Mouse (Mus musculus) brown adipose tissue, adult 24 weeks (tissue): ENCODE measurements around the gene Ephb2. TPM values are rescaled to one million over a fixed set of nuclear protein-coding genes. Genes with fewer than 3 reads are reported as not detected.

Experiments used
- H3K27ac ChIP-seq: fragments of 200-500 bp; replicated peaks from 2 replicates; pipeline ENCODE4 v1.5.1; 2012; ENCODE audit warnings: low read depth, mild to moderate bottlenecking, low read length
- H3K4me1 ChIP-seq: fragments of 200-500 bp; 2 replicates; pipeline ENCODE4 v1.6.1; 2012; ENCODE audit warnings: low read length, mixed read lengths; ENCODE audit not compliant: control insufficient read depth, insufficient read depth, insufficient read length
- H3K4me3 ChIP-seq: fragments of 200-500 bp; 2 replicates; pipeline ENCODE4 v1.5.1; 2012; ENCODE audit warnings: low read depth, mild to moderate bottlenecking, low read length, moderate library complexity; ENCODE audit not compliant: insufficient read depth
- polyA plus RNA-seq: library from polyadenylated mRNA; stranded (reverse); fragments of >200 nt; gene quantifications from 2 replicates; pipeline ENCODE4 v1.2.4, GENCODE M21; 2012; ENCODE audit not compliant: missing spikeins, insufficient read depth, insufficient read length

The Ephb2 gene
- polyA plus RNA-seq: 1.4 and 1.5 TPM in 2 replicates

DNA sequence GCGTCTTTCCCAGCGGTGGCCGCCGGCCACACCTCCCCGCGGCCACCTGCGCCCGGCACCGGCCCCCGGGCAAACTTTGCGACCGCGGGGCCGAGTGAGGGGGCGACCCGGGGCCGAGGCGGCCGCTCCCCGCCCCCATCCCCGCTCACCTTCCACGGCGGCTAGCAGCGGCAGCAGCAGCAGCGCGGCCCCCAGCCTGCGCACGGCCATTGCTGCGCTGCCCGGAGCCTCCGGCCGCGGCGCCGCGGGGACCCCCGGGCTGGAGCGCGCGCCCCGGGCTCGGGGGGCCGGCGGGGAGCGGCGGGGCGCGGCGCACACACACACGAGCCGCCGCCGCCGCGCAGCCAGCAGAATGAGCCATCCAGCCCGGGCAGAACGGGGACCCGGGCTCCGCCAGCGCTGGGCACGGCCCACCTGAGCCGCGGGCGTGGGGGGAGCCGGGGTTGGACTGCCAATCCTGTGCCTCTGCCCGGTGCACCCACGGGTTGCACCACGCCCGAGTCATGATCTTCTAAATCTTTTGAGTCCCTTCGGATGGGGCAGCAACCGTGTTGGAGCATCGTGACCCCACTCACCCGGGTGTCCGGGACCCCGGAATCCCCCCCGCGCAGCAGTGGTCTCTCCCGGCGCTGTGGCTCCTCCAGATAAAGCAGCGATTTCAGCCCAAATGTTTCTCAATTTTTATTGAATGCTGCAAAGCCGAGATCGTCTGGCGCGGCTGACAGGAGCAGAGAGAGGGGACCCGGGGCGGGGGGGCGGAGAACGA is at the start of gene Ephb2:
Gene Ephb2 (minus strand): TSS at position 368 of the 766 bp plus-strand sequence.
- peak within 1 kb of the TSS; percentile 57 for H3K4me3 ChIP-seq
- H3K4me1 ChIP-seq: no peaks in the 10 kb centered on the region
- peak within 1 kb of the TSS; percentile 84 for H3K27ac ChIP-seq

DNA sequence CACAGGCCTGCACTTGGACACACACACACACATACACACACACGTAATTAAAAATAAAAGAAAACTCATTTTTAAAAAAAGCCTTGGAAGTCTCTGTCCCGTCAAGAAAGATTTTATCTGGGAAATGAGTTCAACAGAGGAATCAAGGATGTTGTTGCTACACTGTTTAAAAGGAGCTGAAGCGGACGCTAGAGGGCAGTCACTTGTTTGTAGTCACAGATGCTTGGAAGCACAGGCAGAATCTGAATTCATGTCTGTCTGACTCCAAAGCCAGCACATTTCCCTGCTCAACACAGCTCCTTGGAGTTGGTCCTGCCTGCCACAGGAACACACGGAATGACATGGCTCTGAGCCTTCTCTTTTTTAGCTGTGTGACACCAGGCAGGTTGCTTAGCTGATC is 42.8 kb upstream of the Ephb2 start:
- Histone ChIP-seq H3K4me3 (no peak overlapping the region), H3K4me1 (no peaks in the 10 kb centered on the region), H3K27ac (no peak overlapping the region)

DNA sequence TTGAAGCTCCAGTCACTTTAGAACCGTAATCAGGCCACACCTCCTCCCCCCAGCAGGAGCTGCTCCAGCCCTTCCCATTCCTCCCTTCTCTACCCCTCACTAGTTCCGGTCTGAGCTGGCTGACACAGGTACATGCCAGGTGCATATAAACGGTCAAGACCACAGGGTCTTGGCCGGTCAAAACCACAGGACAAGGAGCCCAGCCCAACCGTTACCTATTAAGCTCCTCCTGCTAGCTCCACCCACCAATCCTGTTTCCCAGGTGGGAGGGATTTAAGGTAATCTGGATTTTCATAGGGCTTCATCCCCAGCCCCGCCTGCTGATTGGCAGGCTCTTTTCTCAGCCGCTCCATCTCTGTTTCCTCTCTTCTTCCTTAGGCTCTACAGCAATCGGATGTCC is 42.4 kb upstream of the Ephb2 start:
- no peak overlapping the region for H3K27ac ChIP-seq
- no peak overlapping the region for H3K4me3 ChIP-seq
- no peaks in the 10 kb centered on the region for H3K4me1 ChIP-seq

DNA sequence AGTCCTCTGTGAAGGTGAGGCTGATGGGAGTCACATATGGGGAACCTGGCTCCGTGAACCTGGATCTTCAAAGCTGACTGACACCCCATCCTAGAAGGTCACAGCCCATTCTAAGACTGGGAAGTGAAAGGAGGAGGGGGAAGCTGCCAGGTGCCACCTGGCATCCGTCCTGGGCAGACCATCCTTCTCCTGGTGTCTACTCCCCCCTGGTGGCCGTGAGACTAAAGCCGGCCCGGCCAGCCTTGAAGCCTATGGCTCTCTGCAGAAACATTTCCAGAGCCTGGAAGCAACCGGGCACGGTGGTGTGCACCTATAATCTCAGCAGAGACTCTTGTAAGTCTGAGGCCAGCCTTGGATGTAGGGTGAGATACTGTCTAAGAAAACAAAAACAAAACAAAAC is 41.2 kb upstream of the Ephb2 start:
- Histone ChIP-seq H3K4me3 (no peak overlapping the region), H3K27ac (no peak overlapping the region), H3K4me1 (no peaks in the 10 kb centered on the region)

DNA sequence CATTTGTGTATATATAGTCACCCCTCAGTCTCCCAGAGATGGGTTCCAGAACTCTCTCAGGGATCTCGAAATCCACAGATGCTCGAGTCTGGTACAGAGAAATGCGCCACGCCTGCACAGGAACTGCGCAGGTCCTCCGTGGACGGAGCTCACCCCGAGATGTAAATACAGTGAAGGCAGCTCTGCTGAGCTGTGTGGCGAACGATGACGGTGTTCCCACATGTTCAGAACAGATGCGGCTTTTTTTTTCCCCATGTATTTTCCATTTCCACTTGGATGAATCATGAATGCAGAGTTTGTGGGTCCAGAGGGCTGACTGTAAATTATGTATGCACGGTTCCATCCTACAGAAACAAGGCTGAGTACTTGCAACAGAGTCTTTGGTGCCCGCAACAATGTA is 39.2 kb upstream of the Ephb2 start:
- H3K4me3 ChIP-seq: no peak overlapping the region
- H3K27ac ChIP-seq: no peak overlapping the region
- no peaks in the 10 kb centered on the region for H3K4me1 ChIP-seq

DNA sequence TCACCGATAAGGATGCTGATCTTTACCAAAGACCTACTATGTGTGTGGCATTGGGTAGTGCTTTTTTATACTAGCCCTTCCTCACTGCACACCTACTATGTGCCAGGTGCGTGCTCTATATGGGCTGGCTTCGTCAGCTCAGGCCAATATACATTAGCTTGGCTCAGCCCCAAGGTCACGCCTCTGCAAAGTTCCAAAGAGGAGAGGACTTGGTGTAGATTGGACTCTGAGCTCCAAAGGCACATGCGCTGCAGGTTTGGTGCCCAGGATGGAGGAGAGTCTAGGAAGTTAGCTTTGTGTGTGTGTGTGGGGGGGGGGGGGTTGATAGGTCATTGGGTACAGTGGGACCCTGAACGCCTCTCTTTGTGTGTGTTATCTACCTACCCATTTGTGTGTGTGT is 32.6 kb upstream of the Ephb2 start:
- no peaks in the 10 kb centered on the region for H3K4me1 ChIP-seq
- H3K27ac ChIP-seq: no peak overlapping the region
- no peak overlapping the region for H3K4me3 ChIP-seq

DNA sequence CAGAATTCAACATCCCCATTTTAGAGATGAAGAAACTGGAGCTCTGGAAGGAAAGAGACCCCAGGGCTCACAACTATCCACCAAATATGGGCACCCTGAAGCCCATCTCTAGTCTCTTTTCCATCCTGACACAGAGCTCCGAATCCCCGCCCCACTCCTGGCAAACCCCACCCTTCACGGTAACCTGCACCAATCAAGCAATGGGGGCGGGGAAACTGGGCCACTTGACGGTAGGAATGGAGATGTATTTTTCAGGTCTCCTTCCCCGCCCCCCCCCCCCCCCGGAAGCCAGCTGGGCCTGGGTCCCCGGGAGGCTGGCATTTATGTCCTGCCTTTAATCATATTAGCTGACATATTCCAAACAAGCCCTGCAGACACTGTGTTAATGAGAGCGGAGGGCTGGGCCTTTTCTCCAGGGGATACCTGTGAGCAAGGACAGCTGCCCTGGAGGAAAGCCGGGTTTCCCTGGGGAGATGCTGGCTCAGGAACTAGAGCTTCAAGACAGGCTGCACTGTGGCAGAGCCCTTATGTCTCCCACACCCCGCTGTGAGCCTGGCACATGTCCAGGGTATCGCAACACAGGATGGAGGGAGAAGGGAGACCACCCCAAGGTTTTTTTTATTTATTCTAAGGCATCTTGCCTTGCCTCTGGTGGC is 32.0 kb upstream of the Ephb2 start:
- Histone ChIP-seq H3K4me3 (no peak overlapping the region), H3K4me1 (no peaks in the 10 kb centered on the region)

DNA sequence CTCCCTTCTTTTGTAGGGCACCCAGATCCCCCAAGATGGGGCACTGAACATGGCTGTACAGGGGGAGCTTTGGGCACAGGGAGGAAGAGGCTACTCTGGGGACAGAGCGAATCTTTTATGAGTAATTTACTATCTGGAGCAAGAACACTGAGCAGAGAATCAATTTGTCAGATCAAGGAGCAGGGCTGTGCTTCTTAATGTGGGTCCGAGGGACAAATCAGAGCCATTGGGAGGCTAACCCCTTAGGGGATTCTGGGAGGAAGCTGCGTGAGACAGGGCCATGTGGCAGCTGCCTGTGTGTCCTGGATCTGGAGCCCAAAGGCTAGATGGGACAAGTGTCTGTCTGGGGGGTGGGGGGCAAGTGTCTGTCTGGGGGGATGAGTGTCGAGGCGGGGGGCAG is 29.7 kb upstream of the Ephb2 start:
- Histone ChIP-seq H3K27ac (no peak overlapping the region), H3K4me1 (no peaks in the 10 kb centered on the region), H3K4me3 (no peak overlapping the region)

More for the DNA sequence above, 32.0 kb upstream of the Ephb2 start:
- no peak overlapping the region for H3K27ac ChIP-seq

DNA sequence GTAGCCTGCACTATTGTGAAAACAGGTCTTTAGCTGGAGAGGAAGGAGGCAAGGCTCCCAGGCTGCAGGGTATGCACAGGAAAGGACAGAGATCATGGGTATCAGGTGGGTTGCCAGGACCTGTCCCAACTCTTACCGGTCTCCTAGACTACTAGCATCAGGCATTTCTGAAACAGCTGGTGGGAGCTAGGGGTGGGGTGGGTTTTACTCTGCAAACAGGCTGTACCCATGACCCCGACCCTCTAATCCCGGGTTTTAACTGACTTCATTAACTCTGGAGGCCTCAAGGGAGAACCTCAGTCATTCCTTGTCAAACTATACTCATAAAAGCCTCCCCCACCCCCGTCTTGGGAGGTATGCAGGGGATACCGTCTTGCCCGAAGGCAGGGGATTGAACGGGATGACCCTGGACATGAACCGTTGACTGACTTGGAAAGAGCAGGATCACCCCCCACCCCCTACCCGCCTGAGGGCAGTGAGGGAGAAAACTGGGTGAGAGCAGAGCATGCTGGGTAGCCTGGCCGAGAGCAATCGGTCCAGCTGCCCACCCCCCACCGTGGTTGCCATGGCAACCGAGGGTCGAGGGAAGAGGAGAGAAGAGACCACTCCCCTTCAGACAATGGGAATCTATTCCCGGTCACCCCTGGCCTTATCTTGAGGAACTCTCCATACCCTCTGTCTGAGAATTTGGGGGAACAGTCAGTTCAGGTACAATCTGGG is 29.1 kb upstream of the Ephb2 start:
- H3K4me1 ChIP-seq: no peaks in the 10 kb centered on the region
- H3K4me3 ChIP-seq: no peak overlapping the region
- no peak overlapping the region for H3K27ac ChIP-seq

DNA sequence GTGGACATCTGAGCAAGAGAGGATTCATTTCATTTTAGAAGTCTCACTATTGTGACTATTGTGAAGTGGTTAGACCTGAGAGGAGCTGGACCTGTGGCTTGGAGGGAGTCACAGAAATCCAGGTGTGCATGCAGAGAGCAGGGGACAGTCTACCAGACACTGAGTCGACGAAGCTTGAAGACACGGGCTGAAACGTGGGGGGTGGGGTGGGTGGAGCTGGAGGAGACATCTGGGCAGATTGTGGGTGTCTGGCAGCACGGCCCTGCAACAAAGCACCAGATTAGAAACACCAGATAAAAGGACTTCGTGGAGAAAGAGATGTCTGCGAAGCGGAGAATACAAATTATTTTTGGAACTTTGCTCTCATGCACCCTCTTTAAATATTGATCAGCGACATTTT is 27.7 kb upstream of the Ephb2 start:
- Histone ChIP-seq H3K4me1 (no peaks in the 10 kb centered on the region), H3K27ac (no peak overlapping the region), H3K4me3 (no peak overlapping the region)

DNA sequence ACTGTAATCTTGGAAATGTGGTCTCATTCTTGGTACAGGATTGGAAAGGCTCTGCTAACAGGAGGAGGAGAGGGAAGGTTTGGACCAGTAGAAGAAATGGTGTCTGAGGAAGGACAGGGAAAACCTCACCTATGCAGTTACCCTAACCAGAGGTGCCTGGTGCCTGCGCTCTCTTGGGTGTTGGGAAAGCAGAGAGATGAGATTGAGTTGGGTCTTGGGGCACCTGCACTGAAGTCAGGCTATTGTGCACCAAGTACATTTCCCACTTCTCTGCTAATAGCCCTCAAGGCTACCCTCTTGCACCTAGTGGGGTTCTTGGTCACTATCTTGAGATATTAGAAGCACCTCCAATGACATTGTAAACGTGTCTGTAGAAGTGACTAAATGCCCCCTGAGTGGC is 26.6 kb upstream of the Ephb2 start:
- Histone ChIP-seq H3K27ac (no peak overlapping the region), H3K4me1 (no peaks in the 10 kb centered on the region), H3K4me3 (no peak overlapping the region)

DNA sequence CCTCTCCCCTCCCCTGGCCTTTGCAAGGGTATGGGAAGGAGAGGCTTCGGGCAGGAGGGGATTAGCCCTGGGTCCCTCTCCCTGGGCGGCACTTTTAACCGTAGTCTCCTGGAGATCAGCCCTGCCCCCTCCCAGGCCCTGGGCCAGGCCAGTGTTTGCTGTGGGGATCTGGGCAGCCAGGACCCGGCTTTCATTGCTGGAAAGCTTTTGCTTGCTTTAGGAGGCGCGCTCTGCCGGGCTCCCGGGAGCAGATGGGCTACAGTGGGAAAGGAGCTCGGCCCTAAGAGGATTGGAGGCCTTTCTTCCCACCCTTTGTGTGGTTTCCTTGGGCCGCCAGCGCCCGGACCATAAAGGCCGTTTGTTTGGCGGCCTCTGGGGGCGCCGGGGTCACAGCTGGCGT is 26.0 kb upstream of the Ephb2 start:
- H3K27ac ChIP-seq: no peak overlapping the region
- no peaks in the 10 kb centered on the region for H3K4me1 ChIP-seq
- no peak overlapping the region for H3K4me3 ChIP-seq

DNA sequence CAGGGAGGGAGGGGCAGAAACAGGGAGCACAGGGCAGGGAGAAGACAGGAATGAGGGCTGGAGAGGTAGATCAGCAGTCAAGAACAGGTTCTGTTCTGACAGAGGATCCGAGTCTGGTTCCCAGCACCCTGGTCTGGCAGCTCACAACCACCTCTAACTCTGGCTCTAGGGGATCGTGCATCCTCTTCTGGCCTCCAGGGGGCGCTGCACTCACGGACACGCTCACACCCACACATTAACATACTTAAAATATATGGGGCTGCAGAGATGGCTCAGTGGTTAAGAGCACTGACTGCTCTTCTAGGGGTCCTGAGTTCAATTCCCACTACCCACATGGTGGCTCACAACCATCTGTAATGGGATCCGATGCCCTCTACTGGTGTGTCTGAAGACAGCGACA is 24.2 kb upstream of the Ephb2 start:
- H3K27ac ChIP-seq: no peak overlapping the region
- no peak overlapping the region for H3K4me3 ChIP-seq
- H3K4me1 ChIP-seq: no peaks in the 10 kb centered on the region

DNA sequence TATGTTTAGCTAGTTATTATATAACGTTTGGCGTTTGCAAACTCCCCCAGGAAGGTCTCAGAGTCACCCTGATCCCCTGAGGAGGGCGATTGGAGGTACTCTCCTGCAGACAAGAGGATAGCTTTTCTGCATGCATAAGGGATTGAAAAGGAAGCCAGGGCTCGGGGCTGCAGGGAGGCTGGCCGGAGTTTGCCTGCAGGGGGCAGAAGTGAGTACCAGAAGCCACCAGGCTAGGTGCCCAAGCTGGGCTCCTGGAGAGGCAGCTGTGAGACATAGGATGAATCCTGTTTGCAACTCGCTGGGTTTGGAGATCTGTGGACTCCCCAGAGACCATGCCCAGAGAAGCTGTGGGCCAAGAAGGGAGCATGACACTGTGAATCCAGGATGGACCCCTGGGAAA is 19.3 kb upstream of the Ephb2 start:
- H3K4me1 ChIP-seq: no peaks in the 10 kb centered on the region
- no peak overlapping the region for H3K4me3 ChIP-seq
- H3K27ac ChIP-seq: no peak overlapping the region

DNA sequence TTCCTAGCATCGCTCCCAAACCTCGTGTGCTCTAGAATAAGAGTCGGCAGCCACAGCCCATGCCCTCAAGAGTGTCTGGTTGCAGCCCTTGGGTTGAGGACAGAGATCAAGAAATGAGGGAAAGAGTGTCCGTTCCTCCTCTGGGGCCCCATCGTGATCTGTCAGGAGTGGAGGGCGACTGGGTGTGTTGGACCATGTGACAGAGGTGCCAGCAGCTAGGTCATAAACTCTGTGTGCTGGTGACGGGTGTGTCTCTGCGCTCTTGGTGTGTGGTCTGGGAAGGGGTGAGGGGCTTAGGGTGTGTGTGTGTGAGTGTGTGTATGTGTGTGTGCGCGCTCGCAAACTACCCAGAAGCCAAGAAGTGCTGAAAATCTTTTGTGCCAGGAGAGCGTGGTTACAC is 17.2 kb upstream of the Ephb2 start:
- no peaks in the 10 kb centered on the region for H3K4me1 ChIP-seq
- H3K4me3 ChIP-seq: no peak overlapping the region
- H3K27ac ChIP-seq: no peak overlapping the region
